Mouse (Mus musculus) embryonic facial prominence, embryonic 12.5 days (tissue): ENCODE measurements around the gene Esrrg. TPM values are rescaled to one million over a fixed set of nuclear protein-coding genes. Genes with fewer than 3 reads are reported as not detected.

Experiments
- ATAC-seq: fragments of 200-750 bp; cut with Nextera tagmentation; 2 replicates; pipeline ENCODE4 v1.8.0; 2017; ENCODE audit not compliant: insufficient number of reproducible peaks, insufficient read depth, low FRiP score, low TSS enrichment
- H3K27ac ChIP-seq: fragments of 300-500 bp; sonication (generic); 2 replicates; pipeline ENCODE4 v1.5.1; 2016; ENCODE audit warnings: mild to moderate bottlenecking
- H3K27me3 ChIP-seq: fragments of 300-500 bp; sonication (generic); 2 replicates; pipeline ENCODE4 v1.6.1; 2016; ENCODE audit warnings: mild to moderate bottlenecking, moderate library complexity
- H3K36me3 ChIP-seq: fragments of 300-500 bp; sonication (generic); 2 replicates; pipeline ENCODE4 v1.6.1; 2016; ENCODE audit warnings: mild to moderate bottlenecking
- H3K4me1 ChIP-seq: fragments of 300-500 bp; sonication (generic); 2 replicates; pipeline ENCODE4 v1.6.1; 2016
- H3K4me2 ChIP-seq: fragments of 300-500 bp; sonication (generic); replicated peaks from 2 replicates; pipeline ENCODE4 v1.6.1; 2016; ENCODE audit warnings: mild to moderate bottlenecking, moderate library complexity
- H3K4me3 ChIP-seq: fragments of 300-500 bp; sonication (generic); 2 replicates; pipeline ENCODE4 v1.5.1; 2016; ENCODE audit warnings: mild to moderate bottlenecking
- H3K9ac ChIP-seq: fragments of 300-500 bp; sonication (generic); 2 replicates; pipeline ENCODE4 v1.6.1; 2016; ENCODE audit warnings: mild to moderate bottlenecking, moderate library complexity
- H3K9me3 ChIP-seq: fragments of 300-500 bp; sonication (generic); 2 replicates; pipeline ENCODE4 v1.6.1; 2016; ENCODE audit warnings: mild to moderate bottlenecking, moderate library complexity
- WGBS: fragments of 180-500 bp; shearing (Covaris S2); methylation state at CpG from one replicate; pipeline ENCODE4 v1.1.7; 2016; 5-methylcytosine and 5-hydroxymethylcytosine counted together
- polyA plus RNA-seq: library from polyadenylated mRNA; unstranded; fragments of >200 nt; fragmentation: Nextera tagmentation; extraction: Ambion mirVana; gene quantifications from 2 replicates; pipeline ENCODE4 v1.2.1, GENCODE M21; 2016

Gene Esrrg
- polyA plus RNA-seq, 1 experiment from 2014 or later: 2.1 TPM

DNA sequence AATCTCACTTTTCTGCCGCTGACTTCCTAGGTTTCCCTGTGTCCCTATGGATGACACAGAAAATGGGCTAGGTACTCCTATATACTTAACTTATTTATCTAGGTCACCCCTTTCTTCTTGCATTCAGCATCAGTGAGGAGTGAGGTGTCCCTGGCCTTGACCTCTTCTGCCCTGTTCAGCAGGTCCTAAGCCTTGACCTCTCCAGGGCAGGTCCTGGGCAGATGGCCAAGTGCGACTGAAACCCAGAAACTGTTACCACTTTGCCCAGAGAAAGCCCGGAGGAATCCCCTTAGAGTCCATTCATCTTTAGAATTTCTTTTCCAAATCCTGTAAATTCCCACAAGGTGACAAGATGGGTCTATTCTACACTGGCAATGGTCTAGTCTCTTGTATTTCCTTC lies 201.0 kb downstream of the Esrrg start:
- Histone ChIP-seq H3K36me3 (no peaks in the 10 kb centered on the region), H3K4me1 (peaks cover 16% of the 10 kb centered on the region), H3K27ac (no peak overlapping the region), H3K9me3 (no peaks in the 10 kb centered on the region), H3K27me3 (no peaks in the 10 kb centered on the region), H3K9ac (no peak overlapping the region), H3K4me2 (no peak overlapping the region), H3K4me3 (no peak overlapping the region)
- no peak for ATAC-seq
- WGBS: 75% methylated on average over 3 of the region's 3 CpGs

DNA sequence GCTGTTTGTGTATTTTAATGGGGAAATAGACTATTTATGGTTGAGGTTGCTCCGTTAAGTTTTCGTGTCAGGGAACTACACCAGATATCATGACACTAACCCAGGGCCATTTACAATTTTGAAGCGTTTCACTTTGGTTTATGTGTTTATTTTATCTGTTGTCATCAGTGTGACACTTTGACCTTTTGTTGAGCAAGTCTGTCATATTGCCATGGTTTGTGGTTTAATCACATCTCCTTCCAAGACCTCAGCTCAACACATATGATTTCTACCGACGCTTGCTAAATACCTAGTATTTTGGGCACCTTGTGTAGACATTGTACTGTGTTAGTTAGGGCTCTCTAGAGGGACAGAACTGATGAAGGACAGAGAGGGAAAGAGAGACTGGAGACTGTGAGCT lies 210.8 kb downstream of the Esrrg start:
- no peaks in the 10 kb centered on the region for H3K9me3 ChIP-seq
- 92% methylated on average over 5 of the region's 5 CpGs for WGBS
- no peak overlapping the region for H3K27ac ChIP-seq
- H3K27me3 ChIP-seq: no peaks in the 10 kb centered on the region
- no peak for ATAC-seq
- no peak overlapping the region for H3K9ac ChIP-seq
- H3K4me2 ChIP-seq: no peak overlapping the region
- no peaks in the 10 kb centered on the region for H3K36me3 ChIP-seq
- H3K4me1 ChIP-seq: no peaks in the 10 kb centered on the region
- H3K4me3 ChIP-seq: no peak overlapping the region

DNA sequence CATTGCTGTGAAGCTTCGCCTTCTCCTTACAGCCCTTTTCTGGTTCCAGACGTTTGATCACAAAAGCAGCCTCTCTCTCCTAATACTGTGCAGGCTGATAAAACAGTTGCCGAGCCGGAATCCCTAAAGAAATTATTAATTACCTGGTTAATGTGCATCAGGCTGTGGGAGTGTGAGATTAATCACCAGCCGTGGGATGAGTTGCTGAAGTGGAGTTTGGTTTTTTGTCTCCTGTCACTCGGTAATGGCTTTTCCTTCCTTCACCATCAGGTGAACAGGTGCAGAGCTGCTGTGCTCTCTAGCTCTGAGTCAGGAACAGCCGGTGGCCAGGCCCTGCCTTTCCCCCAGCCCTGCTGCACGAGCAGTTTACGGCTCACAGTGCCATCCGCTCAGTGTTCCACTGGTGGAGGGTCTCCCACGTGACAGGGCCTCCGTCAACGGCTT lies 212.8 kb downstream of the Esrrg start:
- Histone ChIP-seq H3K9me3 (no peaks in the 10 kb centered on the region), H3K4me3 (no peak overlapping the region), H3K9ac (no peak overlapping the region), H3K4me1 (peaks cover 8% of the 10 kb centered on the region; the same call in 1 of the 2 replicates), H3K36me3 (no peaks in the 10 kb centered on the region), H3K27me3 (no peaks in the 10 kb centered on the region), H3K4me2 (no peak overlapping the region), H3K27ac (no peak overlapping the region)
- 76% methylated on average over 13 of the region's 13 CpGs for WGBS
- no peak for ATAC-seq

DNA sequence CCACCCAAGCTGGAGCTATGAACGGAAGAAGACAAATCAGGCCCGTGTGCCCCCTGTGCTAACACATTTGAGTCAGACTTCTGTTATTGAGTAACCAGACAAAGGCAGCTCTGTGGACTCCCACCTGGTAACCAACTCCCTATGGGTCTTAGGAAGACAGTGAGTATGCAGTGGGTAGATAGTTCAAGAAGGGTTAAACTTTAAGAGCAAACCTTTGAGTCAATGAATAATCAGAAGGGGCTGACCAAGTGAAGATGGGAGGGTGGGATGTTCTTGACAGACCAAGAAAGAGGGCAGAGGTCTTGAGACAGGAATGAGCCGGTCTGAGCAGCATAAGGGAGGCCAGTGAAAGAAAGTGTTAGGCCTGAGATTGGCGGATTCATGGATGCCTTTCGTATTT lies 214.8 kb downstream of the Esrrg start:
- no peaks in the 10 kb centered on the region for H3K36me3 ChIP-seq
- H3K27ac ChIP-seq: no peak overlapping the region
- H3K4me2 ChIP-seq: no peak overlapping the region
- no peak overlapping the region for H3K9ac ChIP-seq
- no peak for ATAC-seq
- H3K9me3 ChIP-seq: no peaks in the 10 kb centered on the region
- H3K4me3 ChIP-seq: no peak overlapping the region
- H3K4me1 ChIP-seq: peaks cover 8% of the 10 kb centered on the region; the same call in 1 of the 2 replicates
- H3K27me3 ChIP-seq: no peaks in the 10 kb centered on the region
- WGBS: 77% methylated on average over 5 of the region's 5 CpGs

DNA sequence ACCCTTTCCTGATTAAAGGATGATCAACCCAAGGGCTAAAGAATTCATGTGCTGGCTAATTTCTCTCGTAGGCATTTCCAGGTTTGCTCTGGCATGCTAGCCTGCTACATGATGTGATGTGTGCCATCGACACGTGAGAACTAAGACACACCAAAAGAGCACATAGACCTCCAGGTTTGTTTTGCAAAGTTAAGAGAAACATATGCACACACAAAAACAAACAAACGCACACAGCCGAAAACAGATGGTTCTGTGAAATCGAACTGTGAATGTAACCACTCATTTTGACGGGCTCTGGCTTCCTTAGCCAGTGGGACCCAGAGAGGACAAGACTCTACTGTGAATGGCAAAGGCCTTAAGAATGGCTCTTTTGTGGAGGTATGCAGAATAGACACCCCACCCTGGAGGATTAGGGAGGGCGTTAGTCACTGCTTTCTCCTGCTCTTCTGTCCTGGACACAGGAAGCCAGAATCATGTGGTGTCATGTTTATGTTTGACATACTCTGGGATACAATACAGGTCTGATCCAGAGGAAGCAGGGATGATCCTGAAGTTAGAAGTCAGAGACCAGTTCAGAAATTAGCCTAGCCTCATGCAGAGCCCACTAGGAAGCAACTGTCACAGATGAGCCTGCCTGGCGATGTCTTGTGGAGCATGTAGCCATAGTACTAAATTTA lies 217.0 kb downstream of the Esrrg start:
- H3K9me3 ChIP-seq: no peaks in the 10 kb centered on the region
- no peak overlapping the region for H3K4me2 ChIP-seq
- no peaks in the 10 kb centered on the region for H3K36me3 ChIP-seq
- H3K4me1 ChIP-seq: peaks cover 8% of the 10 kb centered on the region; the same call in 1 of the 2 replicates
- H3K4me3 ChIP-seq: no peak overlapping the region
- 43% methylated on average over 9 of the region's 9 CpGs for WGBS
- no peaks in the 10 kb centered on the region for H3K27me3 ChIP-seq
- no peak overlapping the region for H3K27ac ChIP-seq
- H3K9ac ChIP-seq: no peak overlapping the region
- no peak for ATAC-seq

DNA sequence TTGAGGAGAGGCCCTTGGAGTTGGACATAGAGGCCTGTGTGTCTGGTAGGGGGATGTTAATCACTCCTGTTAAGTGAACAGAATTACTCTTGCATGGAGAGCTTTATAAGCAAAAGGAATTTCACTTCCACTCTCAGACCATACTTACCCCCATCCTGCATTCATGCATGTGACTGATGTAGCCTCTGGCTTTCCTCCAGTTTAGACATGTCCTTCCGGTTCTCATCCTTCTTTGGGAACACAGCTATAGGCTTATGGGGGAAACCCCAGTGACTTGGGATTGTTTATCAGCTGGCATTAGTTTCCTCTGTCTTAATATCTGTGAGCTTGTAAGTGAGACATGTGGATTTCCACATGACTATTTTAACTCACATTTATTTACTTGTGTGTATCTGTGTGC lies 217.5 kb downstream of the Esrrg start:
- Histone ChIP-seq H3K9ac (no peak overlapping the region), H3K9me3 (no peaks in the 10 kb centered on the region), H3K27ac (no peak overlapping the region), H3K4me1 (peaks cover 8% of the 10 kb centered on the region; the same call in 1 of the 2 replicates), H3K27me3 (no peaks in the 10 kb centered on the region), H3K4me2 (no peak overlapping the region), H3K36me3 (no peaks in the 10 kb centered on the region), H3K4me3 (no peak overlapping the region)
- ATAC-seq: no peak
- WGBS: 71% methylated on average over 1 of the region's 1 CpGs

DNA sequence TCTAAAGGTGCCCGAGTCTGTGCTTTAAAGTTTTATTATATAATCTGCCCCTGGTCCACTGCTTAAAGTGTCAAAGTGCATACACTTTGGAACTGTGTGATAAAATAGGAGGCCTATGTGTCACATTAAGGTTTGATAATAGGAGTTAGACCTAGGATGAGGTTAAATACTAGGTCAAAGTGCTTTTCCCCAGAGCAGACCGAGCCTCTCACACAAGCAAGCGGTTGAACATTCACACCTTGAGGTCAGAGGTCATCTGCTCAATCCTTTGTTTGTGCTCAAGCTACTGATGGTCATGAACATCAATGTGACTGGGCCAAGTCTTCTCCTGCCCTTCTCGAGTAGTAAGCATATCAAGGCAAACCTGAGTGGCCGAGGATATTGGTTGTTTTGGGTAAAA lies 218.3 kb downstream of the Esrrg start:
- H3K36me3 ChIP-seq: no peaks in the 10 kb centered on the region
- H3K4me3 ChIP-seq: no peak overlapping the region
- H3K27me3 ChIP-seq: no peaks in the 10 kb centered on the region
- H3K4me1 ChIP-seq: peaks cover 8% of the 10 kb centered on the region; the same call in 1 of the 2 replicates
- no peak overlapping the region for H3K4me2 ChIP-seq
- 76% methylated on average over 5 of the region's 5 CpGs for WGBS
- no peaks in the 10 kb centered on the region for H3K9me3 ChIP-seq
- H3K27ac ChIP-seq: no peak overlapping the region
- ATAC-seq: no peak
- no peak overlapping the region for H3K9ac ChIP-seq

DNA sequence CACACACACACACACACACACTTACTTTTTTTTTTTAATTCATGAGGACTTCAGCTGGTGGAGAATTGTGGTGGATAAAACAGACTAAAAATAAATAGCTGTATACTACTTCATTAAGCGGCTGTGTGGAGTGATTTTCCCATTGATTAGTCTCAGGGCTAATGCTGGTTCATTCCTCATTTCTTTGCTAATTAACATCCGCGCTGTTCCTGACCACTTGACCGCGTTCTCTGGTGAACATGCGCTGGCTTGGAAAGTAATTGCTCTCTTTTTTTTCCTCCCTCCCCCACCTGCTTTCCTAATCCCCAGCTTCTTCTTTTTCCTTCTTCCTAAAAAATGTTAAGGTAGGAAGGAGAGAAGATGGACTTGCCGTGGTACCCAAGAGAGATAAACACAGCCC lies 222.3 kb downstream of the Esrrg start:
- Histone ChIP-seq H3K4me3 (no peak overlapping the region), H3K9me3 (no peaks in the 10 kb centered on the region), H3K4me2 (no peak overlapping the region), H3K27me3 (no peaks in the 10 kb centered on the region), H3K27ac (no peak overlapping the region), H3K4me1 (peaks cover 4% of the 10 kb centered on the region; the same call in 1 of the 2 replicates), H3K9ac (no peak overlapping the region), H3K36me3 (no peaks in the 10 kb centered on the region)
- WGBS: 80% methylated on average over 7 of the region's 7 CpGs
- no peak for ATAC-seq

DNA sequence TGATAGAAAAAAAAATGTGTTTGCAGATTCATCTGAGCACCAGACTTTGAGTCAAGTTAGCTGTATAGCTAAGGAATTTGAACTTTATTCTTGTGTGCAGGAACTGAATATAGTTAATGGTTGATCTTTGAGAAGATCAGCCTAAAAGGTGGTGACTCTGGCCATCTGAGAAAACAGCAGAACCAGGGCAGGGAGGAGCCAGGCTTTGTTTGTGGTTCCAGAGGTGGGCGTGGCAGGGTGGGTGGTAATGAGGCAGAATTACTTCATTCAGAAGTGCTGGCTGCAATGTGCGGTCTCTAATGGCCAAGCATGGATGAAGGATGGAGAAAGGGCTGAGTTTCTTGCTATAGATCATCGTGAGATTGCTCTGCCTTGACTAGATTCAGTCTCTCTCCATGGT lies 224.3 kb downstream of the Esrrg start:
- no peaks in the 10 kb centered on the region for H3K27me3 ChIP-seq

DNA sequence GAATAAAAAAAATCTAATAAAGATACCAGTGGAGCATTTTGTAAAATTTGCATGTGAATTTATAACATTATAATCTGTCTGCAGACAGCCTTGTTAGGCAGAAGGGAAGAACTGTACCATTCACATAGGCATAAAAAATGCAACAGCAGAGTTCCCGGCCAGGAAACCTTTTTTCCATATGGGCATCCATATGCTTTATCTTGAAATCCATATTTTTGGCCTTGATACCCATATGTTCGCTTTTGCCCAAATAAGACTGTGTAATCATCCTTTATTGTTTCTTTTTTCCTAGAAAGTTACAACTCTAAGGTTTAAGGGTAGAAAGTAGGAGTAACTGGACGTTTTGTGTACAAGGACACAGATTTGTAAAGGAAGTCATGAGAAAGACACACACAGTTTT lies 226.0 kb downstream of the Esrrg start:
- Histone ChIP-seq H3K4me3 (no peak overlapping the region), H3K4me2 (no peak overlapping the region), H3K27me3 (no peaks in the 10 kb centered on the region), H3K4me1 (no peaks in the 10 kb centered on the region; the same call in 1 of the 2 replicates), H3K9me3 (no peaks in the 10 kb centered on the region), H3K36me3 (no peaks in the 10 kb centered on the region), H3K9ac (no peak overlapping the region), H3K27ac (no peak overlapping the region)
- 90% methylated on average over 3 of the region's 3 CpGs for WGBS
- no peak for ATAC-seq

More for the DNA sequence above, 224.3 kb downstream of the Esrrg start:
- no peaks in the 10 kb centered on the region for H3K36me3 ChIP-seq
- WGBS: 55% methylated on average over 3 of the region's 3 CpGs
- H3K4me2 ChIP-seq: no peak overlapping the region
- H3K4me1 ChIP-seq: no peaks in the 10 kb centered on the region; the same call in 1 of the 2 replicates
- no peak for ATAC-seq
- H3K9ac ChIP-seq: no peak overlapping the region
- H3K9me3 ChIP-seq: no peaks in the 10 kb centered on the region
- H3K4me3 ChIP-seq: no peak overlapping the region
- no peak overlapping the region for H3K27ac ChIP-seq

DNA sequence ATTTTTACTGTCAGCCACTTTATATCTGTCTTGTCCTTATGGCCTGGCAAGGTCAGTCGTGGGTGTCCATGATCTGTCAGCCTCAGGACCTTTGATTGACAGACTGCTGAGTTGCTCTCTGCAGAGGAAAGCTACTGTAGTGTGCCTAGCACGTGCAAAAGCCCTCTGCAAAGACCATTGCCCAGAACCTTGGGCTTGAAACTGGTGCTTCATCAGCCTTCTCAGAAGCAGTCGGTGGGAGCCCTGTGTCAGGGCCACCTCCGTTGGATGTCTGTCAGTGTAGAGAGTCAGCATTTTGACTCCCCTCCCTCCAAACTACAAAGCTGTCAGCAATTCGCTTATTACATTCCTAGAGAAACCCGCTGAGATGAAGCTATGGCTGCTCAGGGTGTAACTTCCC lies 227.8 kb downstream of the Esrrg start:
- Histone ChIP-seq H3K36me3 (no peaks in the 10 kb centered on the region), H3K9me3 (no peaks in the 10 kb centered on the region), H3K4me2 (no peak overlapping the region), H3K4me3 (no peak overlapping the region), H3K9ac (no peak overlapping the region), H3K27me3 (no peaks in the 10 kb centered on the region), H3K27ac (no peak overlapping the region; the same call in 1 of the 2 replicates), H3K4me1 (no peaks in the 10 kb centered on the region; the same call in 1 of the 2 replicates)
- 48% methylated on average over 6 of the region's 6 CpGs for WGBS
- no peak for ATAC-seq

DNA sequence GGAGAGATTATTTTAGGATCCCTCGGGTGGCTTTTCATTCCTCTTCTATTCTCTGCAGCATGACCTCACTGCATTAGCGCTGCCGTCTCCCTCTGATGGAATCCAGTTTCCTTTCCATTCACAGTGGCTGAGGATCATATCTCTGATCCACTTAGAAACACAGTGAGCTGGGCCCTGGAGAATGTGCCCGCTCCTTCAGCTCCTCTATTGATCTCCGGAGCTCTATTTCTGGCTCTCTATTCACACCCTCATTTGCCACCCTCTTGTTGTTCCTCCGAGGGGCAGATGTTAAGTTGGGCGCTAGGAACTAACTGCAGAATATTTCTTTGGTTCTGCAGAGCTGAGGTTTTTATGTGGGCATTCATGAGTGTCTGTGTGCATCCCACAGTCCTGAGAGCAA lies 228.3 kb downstream of the Esrrg start:
- Histone ChIP-seq H3K27me3 (no peaks in the 10 kb centered on the region), H3K9ac (no peak overlapping the region), H3K36me3 (no peaks in the 10 kb centered on the region), H3K4me1 (no peaks in the 10 kb centered on the region; the same call in 1 of the 2 replicates), H3K27ac (no peak overlapping the region), H3K4me2 (no peak overlapping the region), H3K9me3 (no peaks in the 10 kb centered on the region), H3K4me3 (no peak overlapping the region)
- WGBS: 28% methylated on average over 7 of the region's 7 CpGs
- no peak for ATAC-seq
